Mouse (Mus musculus) bone marrow macrophage, adult 2 months (primary cell): Measurements from ENCODE around the gene Smarcc2. TPM values are rescaled to one million over a fixed set of nuclear protein-coding genes. Genes with fewer than 3 reads are reported as not detected.

Experiments used
- H3K27ac ChIP-seq: 2 replicates; pipeline ENCODE4 v1.5.1; 2012; ENCODE audit warnings: low read depth, low read length; ENCODE audit not compliant: insufficient read depth
- H3K4me1 ChIP-seq: 2 replicates; pipeline ENCODE4 v1.6.1; 2012; ENCODE audit warnings: low read length; ENCODE audit not compliant: control insufficient read depth, insufficient read depth
- H3K4me3 ChIP-seq: 2 replicates; pipeline ENCODE4 v1.5.1; 2012; ENCODE audit warnings: mild to moderate bottlenecking, low read length, moderate library complexity; ENCODE audit not compliant: insufficient read depth
- CTCF ChIP-seq: IDR thresholded peaks from 2 replicates; pipeline ENCODE4 v1.5.1; 2012; ENCODE audit warnings: low read depth, mild to moderate bottlenecking, low read length, moderate library complexity
- POLR2A ChIP-seq: IDR thresholded peaks from 2 replicates; pipeline ENCODE4 v1.6.1; 2012; ENCODE audit warnings: mild to moderate bottlenecking, low read depth, low read length, borderline replicate concordance
- polyA plus RNA-seq: library from polyadenylated mRNA; stranded (reverse); fragments of >200 nt; gene quantifications from 2 replicates; pipeline ENCODE4 v1.2.4, GENCODE M21; 2012; ENCODE audit not compliant: missing spikeins, insufficient read depth, insufficient read length

Smarcc2 gene
- polyA plus RNA-seq: 101 and 105 TPM in 2 replicates

DNA sequence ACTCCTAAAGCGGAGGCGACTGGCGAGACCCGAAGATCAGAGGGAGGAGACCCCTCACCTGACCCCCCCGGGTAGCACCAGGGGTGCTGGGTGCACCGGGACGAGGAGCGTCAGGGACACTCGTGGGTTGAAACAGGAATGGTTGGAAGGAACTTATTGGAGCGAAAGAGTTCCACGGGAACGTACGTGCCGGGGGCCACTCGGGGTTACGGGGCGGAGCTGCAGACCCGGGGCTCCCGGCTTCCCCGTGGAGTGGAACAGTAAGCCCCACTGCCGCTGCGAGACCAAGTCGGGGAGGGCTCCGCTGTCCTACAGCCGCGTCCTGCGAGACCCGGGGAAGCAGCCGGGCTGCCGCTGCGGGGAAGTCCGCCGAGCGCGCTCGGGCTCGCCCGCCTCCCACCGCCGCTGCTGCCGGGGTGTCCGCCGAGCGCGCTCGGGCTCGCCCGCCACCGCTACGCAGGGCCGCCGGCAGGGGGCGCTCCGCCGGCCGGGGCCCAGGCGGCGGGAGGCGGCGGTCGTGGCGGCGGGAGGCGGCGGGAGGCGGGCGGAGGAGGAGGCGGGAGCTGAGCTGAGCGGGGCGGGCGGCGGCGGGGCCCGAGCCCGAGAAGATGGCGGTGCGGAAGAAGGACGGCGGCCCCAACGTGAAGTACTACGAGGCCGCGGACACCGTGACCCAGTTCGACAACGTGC, at the start of gene Smarcc2:
Gene Smarcc2 (plus strand): TSS at position 530 of the 690 bp plus-strand sequence.
- peaks cover 10% of the 10 kb centered on the region for H3K4me1 ChIP-seq
- TF ChIP-seq CTCF (no peak), POLR2A (no peak)
- peak within 1 kb of the TSS; percentile 80 for H3K27ac ChIP-seq
- H3K4me3 ChIP-seq: peak within 1 kb of the TSS; percentile 81

DNA sequence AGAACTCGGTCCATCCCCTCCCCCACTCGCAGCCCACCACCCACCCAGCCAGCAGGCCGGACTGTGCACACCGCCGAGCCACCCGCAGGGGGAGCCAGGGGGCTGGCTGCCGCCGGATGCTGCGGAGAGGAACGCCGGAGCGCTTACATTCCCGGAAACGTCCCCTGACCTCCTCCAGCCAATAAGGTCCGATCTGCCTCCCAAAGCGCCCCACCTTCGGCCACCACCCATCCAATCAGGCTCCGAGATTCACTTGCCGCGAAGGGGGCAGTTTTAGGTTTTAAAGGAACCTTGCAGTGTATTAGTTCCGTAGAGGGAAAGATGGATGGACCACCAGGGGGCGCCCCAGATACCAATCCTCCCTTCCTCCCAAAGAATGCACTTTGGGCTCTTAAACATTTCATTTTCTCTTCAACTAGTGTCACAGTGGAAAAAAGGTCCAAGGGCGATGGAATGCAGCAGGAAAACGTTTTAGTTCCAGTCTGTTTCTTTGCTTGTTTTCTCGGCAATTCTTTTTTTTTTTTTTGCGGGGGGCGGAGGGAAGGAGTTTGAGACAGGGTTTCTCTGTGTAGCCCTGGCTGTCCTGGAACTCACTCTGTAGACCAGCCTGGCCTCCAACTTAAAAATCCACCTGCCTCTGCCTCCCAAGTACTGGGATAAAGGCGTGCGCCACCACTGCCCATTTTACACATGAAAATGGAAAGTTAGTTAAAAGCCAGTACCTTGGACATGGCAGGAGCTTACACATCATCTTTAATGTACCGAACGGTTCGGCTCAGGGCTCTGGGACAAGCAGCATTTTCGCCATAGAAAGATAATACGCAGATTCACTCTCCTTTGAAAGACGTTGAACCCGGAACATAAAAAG, 49.1 kb upstream of the Smarcc2 start:
- peaks cover 28% of the 10 kb centered on the region for H3K4me1 ChIP-seq

DNA sequence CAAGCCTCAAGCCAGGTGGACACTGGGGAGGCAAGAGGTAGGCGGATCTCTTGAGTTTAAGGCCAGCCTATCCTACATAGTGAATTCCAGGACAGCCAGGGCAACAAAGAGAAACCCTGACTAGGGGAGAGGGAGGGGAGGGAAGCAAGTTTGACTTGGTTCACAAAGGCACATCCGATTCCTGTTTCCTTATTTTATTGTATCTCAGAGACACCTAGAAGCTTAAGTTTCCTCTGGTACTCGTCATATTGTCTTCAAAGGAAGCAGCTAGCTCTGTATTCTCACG, 48.5 kb upstream of the Smarcc2 start:
- H3K4me1 ChIP-seq: peaks cover 28% of the 10 kb centered on the region
- TF ChIP-seq CTCF: no peak
- TF ChIP-seq POLR2A: no peak
- peak overlapping the region; percentile 82 for H3K27ac ChIP-seq
- H3K4me3 ChIP-seq: peak overlapping the region; percentile 75

More for the DNA sequence above, 49.1 kb upstream of the Smarcc2 start:
- TF ChIP-seq POLR2A (no peak), CTCF (peak; percentile 36; the same call in 1 of the 2 replicates)
- peak overlapping the region; percentile 82 for H3K27ac ChIP-seq
- H3K4me3 ChIP-seq: peak overlapping the region; percentile 83

DNA sequence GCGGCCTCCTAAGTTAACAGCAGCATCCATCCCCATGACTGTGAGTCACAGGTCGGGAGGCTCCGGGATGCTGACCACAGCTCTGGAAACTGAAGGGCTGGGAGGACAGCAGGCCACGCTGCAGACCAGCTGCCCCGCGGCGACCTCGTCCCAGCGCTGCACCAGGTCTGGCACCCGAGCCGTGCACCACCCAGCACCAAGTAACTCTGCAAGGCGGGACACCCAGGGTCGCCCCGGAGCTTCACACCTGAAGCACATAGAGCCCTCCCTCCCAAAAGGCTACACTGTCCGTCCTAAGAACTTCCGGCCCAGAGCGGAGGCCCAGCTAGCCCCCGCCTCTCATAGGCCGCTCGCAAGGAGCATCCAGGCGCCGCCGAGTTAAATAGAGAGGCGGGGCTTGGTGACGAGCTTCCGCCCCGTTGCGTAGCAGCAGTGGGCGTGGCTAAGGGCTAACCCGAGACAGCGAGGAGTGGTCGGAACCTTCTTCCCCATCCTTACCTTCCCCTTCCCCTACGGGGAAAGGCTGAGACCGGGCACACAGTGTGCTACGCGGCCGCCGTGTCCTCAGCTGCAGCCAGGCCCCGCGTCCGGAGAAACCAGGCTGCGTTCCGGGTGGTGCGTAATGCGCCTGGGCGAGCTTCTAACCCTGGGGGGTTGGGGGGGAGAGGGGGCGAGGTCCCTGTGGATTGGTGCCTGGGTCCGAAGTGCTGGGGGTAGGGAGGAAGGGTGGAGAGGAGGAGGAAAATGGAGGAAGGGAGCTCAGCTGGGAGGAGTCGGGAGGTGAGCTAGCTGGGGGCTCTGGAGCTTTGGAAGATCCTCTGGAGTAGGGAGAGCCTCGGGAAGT, 47.6 kb upstream of the Smarcc2 start, which contains the start of the genes Nabp2 and Rnf41:
Gene Nabp2 (minus strand): TSS at position 282 of the 844 bp plus-strand sequence.
Gene Rnf41 (plus strand): TSS at position 447 of the 844 bp plus-strand sequence.
- no peak for TF ChIP-seq POLR2A
- no peak for TF ChIP-seq CTCF
- Histone ChIP-seq H3K27ac (peak within 1 kb of the TSS; percentile 82), H3K4me1 (peaks cover 28% of the 10 kb centered on the region), H3K4me3 (peak within 1 kb of the TSS; percentile 81)

DNA sequence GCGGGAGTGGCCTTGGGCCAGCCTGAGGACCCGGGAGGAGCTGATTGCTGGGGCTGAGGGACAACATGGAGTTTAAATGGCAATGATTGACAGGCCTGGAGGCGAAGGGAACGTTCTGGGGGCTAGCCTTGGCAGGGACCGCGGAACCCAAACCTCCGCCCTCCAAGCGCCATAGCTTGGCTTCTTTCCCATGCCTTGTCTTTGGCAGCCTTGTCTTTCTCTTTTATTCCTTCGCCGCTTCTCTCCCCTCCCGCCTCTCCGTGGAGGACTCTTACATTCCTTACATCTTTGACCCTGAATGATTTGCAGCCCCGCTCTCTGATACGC, 47.0 kb upstream of the Smarcc2 start:
- peak overlapping the region; percentile 81 for H3K4me3 ChIP-seq
- peak overlapping the region; percentile 79 for H3K27ac ChIP-seq
- peaks cover 28% of the 10 kb centered on the region for H3K4me1 ChIP-seq
- TF ChIP-seq CTCF (no peak), POLR2A (no peak)

DNA sequence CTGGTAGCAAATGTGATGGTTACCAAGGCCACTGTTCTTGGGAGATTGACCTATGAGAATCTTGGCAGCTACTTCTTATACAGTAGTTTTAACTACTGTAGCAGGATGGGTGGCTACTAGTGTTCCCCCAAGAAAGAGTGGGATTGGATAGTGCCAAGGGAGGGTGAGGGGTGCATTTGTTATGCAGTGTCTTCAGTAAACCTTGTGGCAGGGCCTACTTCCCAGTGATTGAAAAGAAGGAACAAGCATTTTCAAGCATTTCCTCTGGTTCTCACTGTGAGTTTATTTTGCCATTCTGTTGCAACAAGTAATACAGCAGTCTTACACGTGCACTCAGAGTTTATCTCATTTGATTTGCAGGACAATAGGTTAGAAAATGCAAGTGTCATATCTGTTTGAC, 46.5 kb upstream of the Smarcc2 start:
- Histone ChIP-seq H3K4me1 (peaks cover 28% of the 10 kb centered on the region), H3K27ac (peak overlapping the region; percentile 79), H3K4me3 (peak overlapping the region; percentile 81)
- TF ChIP-seq CTCF (no peak), POLR2A (no peak)

DNA sequence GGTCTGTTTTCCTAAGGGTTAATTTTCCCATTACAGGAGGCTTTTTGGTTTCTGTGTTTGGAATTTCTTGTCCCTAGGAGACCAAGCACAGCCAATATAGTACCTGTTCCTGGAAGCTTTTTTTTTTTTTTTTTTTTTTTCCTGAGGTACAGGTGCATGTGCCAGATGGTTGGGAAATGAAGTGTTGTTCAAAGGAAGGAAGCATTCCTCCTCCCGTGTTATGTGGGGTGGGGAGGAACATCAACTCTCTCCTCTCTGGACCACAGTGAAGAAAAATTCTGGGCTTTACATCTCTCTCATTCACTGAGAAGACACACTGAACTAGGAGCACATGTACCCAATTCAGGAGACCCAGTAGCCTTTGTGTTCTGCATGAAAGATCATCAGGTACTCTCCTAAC, 46.0 kb upstream of the Smarcc2 start:
- Histone ChIP-seq H3K4me3 (peak overlapping the region; percentile 81), H3K4me1 (peaks cover 28% of the 10 kb centered on the region), H3K27ac (peak overlapping the region; percentile 14; the same call in 1 of the 2 replicates)
- TF ChIP-seq CTCF (no peak), POLR2A (no peak)

DNA sequence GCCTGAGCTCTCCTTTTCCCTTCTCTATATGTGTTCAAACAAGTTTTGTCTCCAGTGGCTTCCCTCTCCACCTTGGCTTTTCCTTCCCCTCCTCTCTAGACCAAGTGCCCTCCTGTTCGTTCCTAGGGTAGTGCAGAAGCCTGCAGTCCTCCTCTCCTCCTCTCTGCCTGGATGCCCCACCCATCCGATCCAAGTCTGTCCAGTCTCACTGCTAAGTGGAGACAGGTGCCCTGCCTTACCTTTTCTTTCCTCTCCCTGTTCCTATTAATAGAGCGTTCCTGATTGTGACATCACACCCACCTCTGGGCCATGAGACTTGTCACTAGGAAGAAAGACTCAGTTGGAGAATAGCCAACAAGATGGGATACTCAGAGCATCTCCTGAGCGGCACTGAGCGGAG, 44.2 kb upstream of the Smarcc2 start:
- Histone ChIP-seq H3K27ac (no peak overlapping the region), H3K4me3 (no peak overlapping the region), H3K4me1 (peaks cover 22% of the 10 kb centered on the region)
- no peak for TF ChIP-seq POLR2A
- TF ChIP-seq CTCF: no peak

DNA sequence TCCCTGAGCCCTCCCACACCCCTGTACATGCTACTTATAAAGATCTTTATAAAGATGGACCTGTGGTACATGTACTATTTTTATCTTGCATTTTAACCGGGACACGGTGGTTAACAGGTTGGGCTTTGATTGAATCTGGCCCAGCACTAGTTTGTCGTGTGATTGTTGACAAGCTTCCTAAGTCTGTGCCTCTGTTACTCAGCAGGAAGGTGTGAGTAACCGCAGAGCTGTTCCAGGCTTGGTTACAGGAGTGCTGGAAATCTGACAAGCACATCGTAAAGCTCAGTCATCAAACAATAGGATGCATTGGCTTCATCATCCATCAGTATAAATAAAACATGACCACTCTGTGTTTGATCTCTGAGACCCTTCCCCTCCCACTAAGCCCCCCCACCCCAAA, 36.6 kb upstream of the Smarcc2 start:
- peaks cover 4% of the 10 kb centered on the region; the same call in 1 of the 2 replicates for H3K4me1 ChIP-seq
- no peak for TF ChIP-seq CTCF
- no peak for TF ChIP-seq POLR2A
- no peak overlapping the region for H3K4me3 ChIP-seq
- H3K27ac ChIP-seq: no peak overlapping the region

DNA sequence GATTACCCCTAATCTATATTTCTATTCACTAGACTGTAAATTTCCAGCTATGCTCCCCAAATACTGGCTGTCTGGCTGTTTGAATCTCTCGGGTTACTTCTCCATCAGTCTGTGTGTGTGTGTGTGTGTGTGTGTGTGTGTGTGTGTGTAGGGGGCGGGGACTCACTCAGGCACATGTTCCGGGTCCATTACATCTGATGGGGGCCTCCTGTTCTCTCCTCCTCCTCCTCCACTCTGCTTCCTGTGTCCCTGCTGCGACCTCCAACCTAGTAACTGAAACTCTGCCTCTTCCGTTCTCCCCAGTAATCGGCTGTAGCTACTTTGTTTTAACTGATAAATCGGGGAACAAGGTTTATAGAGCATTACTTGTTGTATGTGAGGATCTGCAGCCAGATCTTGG, 34.4 kb upstream of the Smarcc2 start:
- Histone ChIP-seq H3K4me3 (no peak overlapping the region), H3K4me1 (peaks cover 4% of the 10 kb centered on the region; the same call in 1 of the 2 replicates), H3K27ac (no peak overlapping the region)
- TF ChIP-seq CTCF: no peak
- no peak for TF ChIP-seq POLR2A
